Mouse (Mus musculus) liver, embryonic 14.5 days (tissue): ENCODE measurements at regions not wholly inside any gene's neighbourhood (a gene's known extent, or its start where the extent isn't known, plus 50 kb on each side); places are given as distances from the start of the nearest gene placed in this dataset.

ENCODE experiments used
- ATAC-seq: fragments of 200-750 bp; cut with Nextera tagmentation; 2 replicates; pipeline ENCODE4 v1.8.0; 2017; ENCODE audit warnings: moderate number of reproducible peaks, mild to moderate bottlenecking, moderate library complexity; ENCODE audit not compliant: insufficient read depth
- DNase-seq, 3 experiments: peaks; one replicate each; pipeline ENCODE4 v3.0.0-alpha.2; 2012 to 2013; ENCODE audit warnings: low read depth in 3 of 3, low spot score in 3 of 3
- H3K27ac ChIP-seq: fragments of 300-500 bp; sonication (generic); 2 replicates; pipeline ENCODE4 v1.5.1; 2014; ENCODE audit warnings: moderate library complexity, mild to moderate bottlenecking, control low read depth, inconsistent platforms
- H3K27me3 ChIP-seq: fragments of 300-500 bp; sonication (generic); 2 replicates; pipeline ENCODE4 v1.6.1; 2014; ENCODE audit warnings: mild to moderate bottlenecking, low read length, moderate library complexity; ENCODE audit not compliant: control insufficient read depth, insufficient read depth
- H3K36me3 ChIP-seq: fragments of 300-500 bp; sonication (generic); replicated peaks from 2 replicates; pipeline ENCODE4 v1.6.1; 2014; ENCODE audit warnings: low read depth; ENCODE audit not compliant: control insufficient read depth, insufficient read depth
- H3K4me1 ChIP-seq, 2 experiments: fragments of 200-500 bp in 1 of 2; fragments of 300-500 bp in 1 of 2; sonication (generic) in 1 of 2; replicated peaks; 2 replicates each; pipeline ENCODE4 v1.6.1; 2012 to 2014; ENCODE audit warnings: antibody characterized with exemption in 1 of 2, inconsistent platforms in 1 of 2, low read length in 1 of 2; ENCODE audit not compliant: control insufficient read depth in 2 of 2, insufficient read depth in 2 of 2
- H3K4me2 ChIP-seq: fragments of 300-500 bp; sonication (generic); 2 replicates; pipeline ENCODE4 v1.6.1; 2014; ENCODE audit warnings: low read depth, mild to moderate bottlenecking, control low read depth, moderate library complexity
- H3K4me3 ChIP-seq, 2 experiments: fragments of 200-500 bp in 1 of 2; fragments of 300-500 bp in 1 of 2; sonication (generic) in 1 of 2; 2 replicates each; pipeline ENCODE4 v1.5.1; 2012 to 2014; ENCODE audit warnings: low read depth in 2 of 2, low read length in 2 of 2, mild to moderate bottlenecking in 2 of 2, control low read depth in 1 of 2, inconsistent platforms in 1 of 2, moderate library complexity in 1 of 2; ENCODE audit not compliant: insufficient read depth in 1 of 2
- H3K9ac ChIP-seq: fragments of 300-500 bp; sonication (generic); replicated peaks from 2 replicates; pipeline ENCODE4 v1.6.1; 2014; ENCODE audit warnings: mild to moderate bottlenecking, control low read depth, moderate library complexity
- H3K9me3 ChIP-seq: fragments of 300-500 bp; sonication (generic); 2 replicates; pipeline ENCODE4 v1.6.1; 2016; ENCODE audit warnings: low read length, mixed read lengths; ENCODE audit not compliant: control insufficient read depth
- CTCF ChIP-seq: IDR thresholded peaks from 2 replicates; pipeline ENCODE4 v1.5.1; 2016; ENCODE audit warnings: antibody characterized with exemption, low read depth, control low read depth
- EP300 ChIP-seq: IDR thresholded peaks from 2 replicates; pipeline ENCODE4 v1.6.1; 2016; ENCODE audit warnings: antibody characterized with exemption, low read depth
- WGBS: fragments of 180-500 bp; shearing (Covaris S2); extraction: QIAGEN DNeasy Blood & Tissue Kit; methylation state at CpG from one replicate; pipeline ENCODE4 v1.1.7; 2014; ENCODE audit not compliant: insufficient replicate concordance; 5-methylcytosine and 5-hydroxymethylcytosine counted together

DNA sequence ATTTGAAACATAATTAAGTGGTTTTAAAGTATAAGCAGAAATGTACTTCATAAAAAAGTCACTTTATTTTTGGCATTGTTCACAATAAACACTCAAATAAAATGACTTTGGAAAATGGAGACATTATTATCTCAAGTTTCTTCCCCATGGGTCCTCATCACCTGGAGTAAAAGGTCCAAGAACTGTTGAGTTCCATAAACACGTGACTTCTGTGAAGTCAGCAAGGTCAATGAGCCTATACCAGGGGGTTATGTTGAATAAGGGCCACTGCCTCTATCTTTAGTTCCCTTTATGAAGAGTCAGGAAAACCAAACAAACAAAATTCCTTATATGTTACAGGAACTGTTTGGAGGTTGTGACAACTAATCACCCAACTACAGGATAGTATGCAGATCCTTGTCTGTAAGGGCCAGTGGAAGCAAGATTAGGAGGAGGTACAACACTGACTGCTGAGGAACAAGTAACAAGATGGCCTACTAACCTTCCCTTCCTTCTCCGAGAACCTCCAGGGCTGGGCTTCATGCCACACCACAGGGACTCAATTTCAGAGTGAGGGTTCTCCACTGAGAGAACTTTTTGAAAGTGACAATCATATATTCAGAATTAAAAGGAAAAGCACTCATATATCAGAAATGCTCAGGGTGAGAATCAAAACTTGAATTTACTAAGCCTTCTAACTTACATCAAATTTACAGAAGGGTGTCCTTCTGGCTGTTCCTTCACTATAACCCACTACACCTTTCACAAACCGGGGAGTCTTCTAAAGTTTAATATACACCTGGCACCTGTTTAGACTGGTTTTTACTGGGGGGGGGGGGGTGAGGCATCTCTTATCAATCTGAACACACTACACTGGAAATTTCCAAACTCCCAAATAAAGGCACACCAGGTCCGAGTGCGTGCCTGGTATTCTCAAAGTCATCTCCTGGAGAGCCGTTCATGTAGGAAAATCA lies 1860.5 kb upstream of the Lrrc6 start:
- H3K36me3 ChIP-seq: no peaks in the 10 kb centered on the region
- 34% methylated on average over 6 of the region's 6 CpGs for WGBS
- H3K27me3 ChIP-seq: no peaks in the 10 kb centered on the region
- H3K9me3 ChIP-seq: no peaks in the 10 kb centered on the region
- TF ChIP-seq CTCF (no peak), EP300 (no peak)
- DNase-seq: no peak
- H3K27ac ChIP-seq: no peak overlapping the region; the same call in 1 of the 2 replicates
- peak overlapping the region; percentile 65 for H3K4me2 ChIP-seq
- peaks cover 8 to 10% of the 10 kb centered on the region in 2 experiments for H3K4me1 ChIP-seq
- no peak for ATAC-seq
- peak overlapping the region; percentile 70 for H3K9ac ChIP-seq
- H3K4me3 ChIP-seq: peak overlapping the region; percentile 65 to 81

DNA sequence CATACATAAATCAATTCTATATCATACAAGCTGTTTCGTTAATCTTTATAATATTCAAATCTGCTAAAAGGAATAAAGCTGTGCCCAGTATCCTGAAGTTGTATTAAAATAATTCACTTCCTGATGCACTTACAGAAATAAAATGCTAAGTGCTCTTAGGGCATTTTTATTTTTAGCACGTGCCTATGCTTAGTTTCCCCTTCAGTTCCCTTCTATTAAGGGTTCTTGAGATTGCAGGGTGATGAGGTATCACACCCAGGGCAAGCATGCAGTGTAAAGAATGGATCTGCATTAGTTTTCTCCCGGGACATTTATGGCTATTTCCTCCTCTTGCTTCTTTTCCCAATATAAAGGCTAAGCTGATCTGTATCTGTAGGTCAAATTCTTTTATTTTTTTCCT lies 1858.8 kb upstream of the Lrrc6 start:
- ATAC-seq: no peak
- no peak overlapping the region for H3K4me3 ChIP-seq
- WGBS: 61% methylated on average over 3 of the region's 3 CpGs

DNA sequence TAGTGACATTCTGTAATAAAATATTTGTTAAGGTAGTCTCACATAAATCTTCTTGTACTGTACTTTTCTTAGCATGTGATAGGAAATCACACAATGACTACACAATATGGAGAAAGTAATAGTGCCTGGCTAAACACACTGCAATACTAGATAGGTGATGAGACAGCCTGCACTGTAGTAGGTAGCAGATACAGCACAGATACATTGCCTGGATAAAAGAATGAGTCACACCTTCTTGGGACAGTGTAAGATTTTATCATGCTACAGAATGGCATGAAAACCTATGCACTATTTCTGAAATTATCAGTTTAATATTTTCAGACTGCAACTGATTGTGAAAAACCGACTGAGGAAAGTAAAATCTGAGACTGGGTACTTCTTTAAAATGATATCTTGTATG lies 1855.2 kb upstream of the Lrrc6 start:
- H3K9ac ChIP-seq: no peak overlapping the region
- no peak overlapping the region for H3K4me2 ChIP-seq
- H3K4me3 ChIP-seq: no peak overlapping the region
- DNase-seq (no peak), ATAC-seq (no peak)
- no peaks in the 10 kb centered on the region for H3K9me3 ChIP-seq
- H3K27me3 ChIP-seq: no peaks in the 10 kb centered on the region
- H3K27ac ChIP-seq: no peak overlapping the region
- no peaks in the 10 kb centered on the region for H3K36me3 ChIP-seq
- peaks cover under 1% of the 10 kb centered on the region in 2 experiments for H3K4me1 ChIP-seq
- 35% methylated on average over 1 of the region's 1 CpGs for WGBS
- TF ChIP-seq CTCF (no peak), EP300 (no peak)

More for the DNA sequence above, 1858.8 kb upstream of the Lrrc6 start:
- no peaks in the 10 kb centered on the region for H3K27me3 ChIP-seq
- no peaks in the 10 kb centered on the region for H3K36me3 ChIP-seq
- no peak overlapping the region for H3K27ac ChIP-seq
- no peak overlapping the region for H3K4me2 ChIP-seq
- H3K9me3 ChIP-seq: no peaks in the 10 kb centered on the region
- TF ChIP-seq CTCF: no peak
- no peak for TF ChIP-seq EP300
- no peak for DNase-seq
- no peak overlapping the region for H3K9ac ChIP-seq
- peaks cover 8 to 10% of the 10 kb centered on the region in 2 experiments for H3K4me1 ChIP-seq

DNA sequence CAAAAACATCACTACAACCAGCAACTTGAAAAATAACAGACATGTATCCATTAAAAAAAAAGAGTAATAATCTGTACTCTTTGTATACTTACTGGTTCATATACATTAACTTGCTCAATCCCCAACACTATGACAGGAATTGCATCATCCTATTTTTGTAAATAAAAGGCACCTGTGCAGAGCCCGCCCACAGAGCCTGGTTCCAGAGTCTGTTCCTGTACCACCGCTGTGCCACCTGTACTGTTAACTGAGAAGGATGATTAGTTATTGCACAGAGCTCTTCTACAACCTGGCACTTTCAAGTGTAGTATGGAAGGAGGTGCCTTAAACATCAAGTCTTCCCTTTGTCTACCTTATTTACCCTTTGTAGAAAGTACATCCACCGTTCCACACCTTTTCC lies 1843.9 kb upstream of the Lrrc6 start:
- DNase-seq (no peak), ATAC-seq (no peak)
- H3K27me3 ChIP-seq: no peaks in the 10 kb centered on the region
- H3K4me2 ChIP-seq: no peak overlapping the region
- WGBS: 79% methylated on average over 3 of the region's 3 CpGs
- H3K4me3 ChIP-seq: no peak overlapping the region
- H3K27ac ChIP-seq: no peak overlapping the region
- TF ChIP-seq EP300 (no peak), CTCF (no peak)
- no peaks in the 10 kb centered on the region for H3K9me3 ChIP-seq
- H3K4me1 ChIP-seq: no peaks in the 10 kb centered on the region
- H3K9ac ChIP-seq: no peak overlapping the region
- no peaks in the 10 kb centered on the region for H3K36me3 ChIP-seq

DNA sequence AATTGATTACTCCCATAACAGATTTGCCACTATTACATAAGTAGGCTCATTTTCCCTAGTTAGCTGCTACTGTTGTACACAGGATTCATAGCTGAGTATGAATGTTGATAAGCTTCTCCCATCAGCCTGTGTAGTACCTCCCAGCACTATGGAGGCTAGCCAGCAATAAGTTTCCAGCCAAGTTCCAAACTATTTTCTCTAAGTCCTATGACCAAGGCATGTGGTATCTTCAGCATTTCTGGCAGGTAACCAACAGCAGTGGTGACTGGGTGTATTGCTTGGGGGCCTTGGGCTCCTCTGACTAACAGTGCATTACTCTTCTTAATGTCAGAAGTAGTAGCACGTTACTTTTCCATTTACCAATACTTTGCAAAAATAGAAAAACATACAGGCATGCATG lies 1841.8 kb upstream of the Lrrc6 start:
- 0 out of 2 replicates have a peak, but pooled peaks cover 2% of the 10 kb centered on the region for H3K36me3 ChIP-seq
- H3K9ac ChIP-seq: no peak overlapping the region
- no peaks in the 10 kb centered on the region for H3K27me3 ChIP-seq
- TF ChIP-seq CTCF: no peak
- H3K4me2 ChIP-seq: no peak overlapping the region
- ATAC-seq (no peak), DNase-seq (no peak)
- H3K4me1 ChIP-seq: no peaks in the 10 kb centered on the region
- H3K27ac ChIP-seq: no peak overlapping the region
- H3K9me3 ChIP-seq: no peaks in the 10 kb centered on the region
- 80% methylated on average over 1 of the region's 1 CpGs for WGBS
- H3K4me3 ChIP-seq: no peak overlapping the region
